Mouse (Mus musculus) R1 (cell line): Measurements from ENCODE around the gene Fbxw11.
"Not testable (repeated sequence)": the region's sequence is repeated elsewhere in the genome, so short reads cannot be mapped to it uniquely, and the experiment has no call there.

Source experiments
- DNase-seq: peaks from one replicate; pipeline ENCODE4 v3.0.0-alpha.2; 2018; ENCODE audit warnings: low read depth, low spot score

Gene Fbxw11

DNA sequence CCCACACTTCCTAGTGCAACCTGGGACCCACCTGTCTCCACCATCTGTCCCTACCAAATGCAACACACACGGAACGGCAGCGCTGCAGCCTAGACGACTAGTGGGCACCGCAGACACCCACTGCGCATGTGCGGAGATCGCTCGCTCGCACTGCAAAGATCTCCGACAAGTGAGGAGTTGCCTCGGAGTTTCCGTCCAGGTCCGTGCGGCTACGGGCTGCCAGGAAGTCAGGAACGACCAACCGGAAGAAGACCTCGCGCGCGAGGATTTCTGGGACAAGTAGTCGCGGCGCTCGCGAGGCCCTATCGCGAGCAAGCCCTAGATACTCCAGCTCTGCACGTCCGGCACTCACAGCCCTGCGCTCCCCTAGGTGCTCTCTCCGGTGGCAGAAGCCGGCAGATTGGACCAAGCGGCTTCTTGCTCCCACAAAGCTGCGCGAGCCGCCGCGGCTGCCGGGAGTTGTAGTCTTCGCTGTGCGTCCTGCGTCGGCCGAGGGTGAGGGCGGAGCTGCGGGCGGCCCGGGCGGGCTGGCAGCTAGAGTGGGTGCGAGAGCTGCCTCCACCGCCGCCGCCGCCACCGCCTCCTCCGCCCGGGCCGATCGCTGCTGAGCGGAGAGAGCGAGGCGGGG, at the start of gene Fbxw11:
TSS of gene Fbxw11 (plus strand) at position 476 of the 628 bp plus-strand sequence.
- DNase-seq = peak; percentile 99

DNA sequence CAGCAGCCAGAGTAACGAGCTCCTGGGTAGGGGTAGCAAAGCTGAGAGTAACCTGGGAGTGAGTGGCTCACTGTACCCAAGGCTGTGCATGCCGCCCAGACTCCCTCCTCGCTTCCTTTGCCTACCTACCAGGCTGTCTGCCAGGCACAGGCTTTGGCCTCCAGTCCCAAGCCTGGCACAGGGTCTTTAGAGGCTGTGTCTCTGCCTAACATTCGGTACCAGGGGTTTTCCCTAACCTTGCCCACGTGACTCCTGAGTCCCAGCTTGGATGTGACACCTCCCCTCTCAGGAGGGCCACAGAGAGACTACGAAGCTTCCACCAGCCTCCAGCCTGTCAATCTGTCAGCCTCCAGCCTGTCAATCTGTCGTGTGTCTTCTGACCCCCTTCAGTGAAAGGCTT, 49.4 kb upstream of the Fbxw11 start:
- DNase-seq = no peak

DNA sequence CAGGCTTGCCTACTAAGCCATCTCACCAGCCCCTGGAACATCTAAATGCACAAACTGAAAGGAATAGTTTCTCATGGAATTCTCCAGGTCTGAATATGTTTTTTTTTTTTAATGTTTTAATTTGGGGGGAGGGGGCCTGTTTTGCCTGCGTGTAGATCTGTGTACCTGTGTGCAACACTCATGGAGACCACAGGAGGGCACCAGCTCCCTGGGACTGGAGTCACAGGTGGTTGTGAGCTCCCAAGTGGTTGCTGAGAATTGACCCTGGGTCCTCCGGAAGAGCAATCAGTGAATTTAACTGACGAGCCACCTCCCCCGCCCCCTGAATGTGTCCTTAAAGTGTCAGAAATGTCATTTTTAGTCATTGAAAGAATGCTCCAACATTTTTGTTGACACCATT, 48.4 kb upstream of the Fbxw11 start:
- DNase-seq = peak; percentile 50

DNA sequence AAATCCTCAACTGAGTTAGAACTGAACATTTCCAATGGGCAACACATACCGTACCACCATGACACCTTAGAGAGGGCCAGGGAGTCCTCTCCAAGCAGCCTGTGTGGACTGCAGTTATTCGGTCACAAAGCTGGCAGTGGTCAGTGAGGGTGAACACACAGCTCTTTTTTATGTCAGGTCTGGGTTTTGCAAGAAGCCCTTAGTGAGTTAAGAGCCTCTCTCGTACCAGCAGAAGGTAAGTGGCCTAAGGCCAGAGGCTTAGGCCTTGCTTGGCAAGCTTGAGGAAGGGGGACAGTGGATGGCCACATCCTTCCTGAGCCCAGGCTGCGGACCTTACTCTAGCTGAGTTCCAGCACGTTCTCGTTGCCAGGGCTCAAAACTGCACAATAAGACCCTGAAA, 42.2 kb upstream of the Fbxw11 start:
- no peak for DNase-seq

DNA sequence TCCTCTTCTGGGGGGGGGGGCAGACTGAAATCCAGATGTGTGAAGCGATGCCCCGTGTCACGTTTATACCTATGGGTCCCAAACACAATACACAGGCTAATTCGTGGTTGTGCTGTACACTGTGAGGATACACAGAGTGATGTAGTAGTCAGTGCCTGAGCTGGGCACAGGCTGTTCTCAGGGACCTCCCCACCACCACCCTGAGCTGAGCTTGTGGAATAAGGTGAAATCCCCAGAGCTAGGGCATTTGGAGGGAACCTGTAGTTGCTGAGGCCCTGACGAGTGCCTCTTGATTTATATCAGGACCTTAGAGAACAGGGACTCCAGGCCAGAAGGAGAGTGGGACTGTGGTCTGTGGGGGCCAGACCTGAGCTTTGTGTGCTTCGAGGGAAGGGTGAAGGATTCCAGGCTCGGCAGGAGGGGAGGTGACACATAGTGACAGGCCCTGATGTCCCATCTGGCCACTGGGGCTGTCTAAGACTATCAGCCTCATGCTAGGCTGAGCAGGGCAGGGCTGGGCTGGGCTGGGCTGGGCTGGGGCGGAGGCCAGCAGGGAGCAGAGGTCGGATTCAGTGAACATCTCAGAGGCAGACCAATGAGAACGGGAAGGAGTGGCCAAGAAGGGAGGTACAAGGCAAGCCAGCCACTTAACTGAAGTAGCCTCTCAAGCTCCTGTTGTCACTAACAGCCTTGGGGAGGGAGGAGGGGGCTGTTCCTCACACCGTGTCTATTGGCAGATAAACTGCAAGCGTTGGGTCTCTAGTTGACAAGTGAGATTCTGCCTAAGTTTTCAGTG, 40.8 kb upstream of the Fbxw11 start:
- peak; percentile 73 for DNase-seq

DNA sequence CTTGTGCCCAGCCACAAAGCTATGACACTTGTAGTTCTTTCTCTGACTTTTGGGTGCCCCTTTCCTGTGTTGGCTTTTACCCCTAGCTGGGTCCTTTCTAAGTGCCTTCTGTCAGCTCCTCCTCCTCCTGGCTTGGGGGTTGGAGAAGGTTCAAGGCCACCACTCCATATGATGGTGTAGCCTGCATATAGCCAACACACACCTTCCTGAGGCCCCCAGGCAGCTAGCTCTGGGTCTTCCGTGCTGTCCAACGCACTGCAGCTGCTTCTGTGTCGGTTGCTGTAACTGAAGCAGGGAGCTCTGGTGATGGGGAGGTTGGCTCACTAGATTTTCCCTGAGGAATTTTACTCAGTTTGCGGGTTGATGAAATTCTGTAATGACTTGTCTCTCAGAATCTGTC, 37.9 kb upstream of the Fbxw11 start:
- no peak for DNase-seq

DNA sequence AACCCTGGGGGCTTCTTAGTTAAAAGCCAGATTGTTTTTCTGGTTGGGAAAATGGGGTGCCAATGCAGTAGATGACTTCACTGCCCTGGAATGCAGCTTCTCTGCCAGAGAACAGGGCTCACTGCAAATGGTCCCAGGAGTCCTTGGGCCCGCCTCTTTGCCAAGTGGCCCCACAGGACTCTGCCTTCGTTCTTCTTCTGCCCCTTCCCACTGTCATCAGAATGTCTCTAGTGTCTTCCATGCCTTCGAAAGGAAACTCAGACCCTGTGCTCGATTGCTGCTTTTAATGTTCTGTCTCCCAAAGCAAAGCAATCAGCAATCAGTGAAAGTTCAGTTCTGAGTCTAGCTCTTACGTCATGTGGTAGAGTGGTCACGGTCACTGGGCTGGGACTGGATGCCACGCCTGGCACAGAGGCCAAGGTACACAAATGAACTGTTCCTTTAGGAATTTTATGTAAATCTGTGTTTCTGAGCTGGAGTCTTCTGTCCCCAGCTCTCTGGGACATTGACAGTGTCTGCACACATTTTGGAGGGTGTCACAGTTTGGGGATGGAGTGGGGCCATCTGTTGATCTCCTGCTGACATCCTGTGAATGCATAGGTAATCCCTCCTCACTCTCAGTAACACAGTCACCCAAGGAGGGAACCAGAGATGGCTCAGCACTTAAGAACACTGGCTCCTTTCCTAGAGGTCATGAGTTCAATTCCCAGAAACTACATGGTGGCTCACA, 37.2 kb upstream of the Fbxw11 start:
- DNase-seq = no peak

DNA sequence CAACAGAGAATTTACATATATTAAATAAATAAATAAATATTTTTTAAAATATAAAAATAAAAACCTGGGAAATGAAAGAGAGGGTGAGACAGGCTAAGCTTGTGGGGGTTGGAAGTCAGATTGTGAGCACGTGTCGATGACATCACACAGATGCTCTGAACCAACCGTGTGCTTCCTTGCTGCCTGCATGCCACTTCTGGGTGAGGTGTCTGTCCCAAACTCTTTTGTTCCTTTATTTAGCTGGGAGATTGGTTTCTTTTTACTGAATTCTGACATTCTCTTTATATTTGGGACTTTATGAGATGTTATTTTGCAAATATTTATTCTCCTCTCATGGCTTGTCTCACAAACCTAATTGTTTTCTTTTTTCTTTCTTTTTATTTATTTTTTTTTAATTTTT, 36.6 kb upstream of the Fbxw11 start:
- DNase-seq = no peak

DNA sequence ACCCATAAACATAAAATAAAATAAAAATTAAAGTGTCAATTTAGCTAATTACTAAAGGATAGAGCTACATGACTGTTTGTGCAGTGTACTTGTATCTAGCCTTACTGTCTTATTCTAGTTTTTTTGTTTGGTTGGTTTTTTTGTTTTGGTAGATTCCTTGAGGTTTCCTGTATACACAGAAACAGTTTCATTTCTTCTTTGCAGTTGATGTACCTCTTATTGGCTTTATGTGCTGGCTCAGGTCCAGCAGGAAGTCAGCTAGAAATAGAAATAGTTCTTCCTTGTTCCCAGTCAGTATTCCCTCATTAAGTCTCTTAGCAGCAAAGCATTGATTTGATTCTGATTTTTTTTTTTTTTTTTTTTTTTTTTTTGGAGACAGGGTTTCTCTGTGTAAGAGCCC, 35.2 kb upstream of the Fbxw11 start:
- DNase-seq = no peak

DNA sequence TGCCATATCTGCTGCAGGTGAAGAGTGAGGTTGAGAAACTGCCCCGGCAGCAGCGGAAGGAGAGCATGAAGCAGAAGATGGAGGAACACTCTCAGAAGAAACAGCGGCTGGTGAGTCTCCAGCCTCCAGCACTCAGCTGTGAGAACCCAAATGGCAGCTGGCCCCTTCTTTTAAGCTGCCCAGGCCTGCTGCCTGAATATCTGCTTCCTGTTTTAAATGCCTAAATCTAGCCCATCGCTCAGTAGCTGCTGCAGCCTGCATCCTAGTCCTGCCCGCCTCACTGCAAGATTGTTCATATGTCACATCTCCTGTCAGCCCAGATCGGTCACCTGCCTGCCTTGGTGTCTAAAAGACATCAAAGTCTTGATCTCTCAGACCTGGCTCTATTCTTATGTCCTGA, 31.9 kb upstream of the Fbxw11 start:
- no peak for DNase-seq

DNA sequence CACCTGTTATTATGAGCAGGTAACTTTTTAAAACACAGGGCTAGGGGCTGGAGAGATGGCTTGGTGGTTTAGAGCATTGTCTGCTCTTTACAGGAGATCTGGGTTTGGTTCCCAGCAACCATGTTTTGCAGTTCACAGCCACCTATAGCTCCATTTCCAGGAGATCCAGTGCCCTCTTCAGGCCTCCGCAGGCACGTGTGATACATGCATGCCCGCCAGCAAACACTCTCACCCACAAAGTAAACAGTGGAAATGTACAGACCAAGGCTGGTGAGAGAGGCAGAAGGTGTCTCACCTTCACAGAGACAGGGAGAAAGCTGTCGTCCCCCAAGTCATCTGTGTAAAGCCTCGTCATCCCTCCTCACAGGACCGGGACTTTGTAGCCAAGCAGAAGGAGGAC, 30.2 kb upstream of the Fbxw11 start:
- DNase-seq = no peak

DNA sequence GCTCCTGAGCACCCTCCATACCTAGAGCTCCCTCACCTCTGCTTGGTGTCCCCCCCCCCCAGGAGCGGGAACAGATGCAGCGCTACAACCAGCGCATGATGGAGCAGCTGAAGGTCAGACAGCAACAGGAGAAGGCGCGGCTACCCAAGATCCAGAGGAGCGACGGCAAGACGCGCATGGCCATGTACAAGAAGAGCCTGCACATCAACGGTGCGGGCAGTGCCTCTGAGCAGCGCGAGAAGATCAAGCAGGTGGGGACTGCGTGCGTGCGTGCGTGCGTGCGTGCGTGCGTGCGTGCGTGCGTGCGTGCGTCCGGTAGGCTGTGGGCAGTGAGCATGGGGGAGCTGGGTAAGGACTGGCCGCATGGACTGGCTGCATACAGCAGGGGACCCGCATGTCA, 28.1 kb upstream of the Fbxw11 start:
- peak; percentile 75 for DNase-seq

DNA sequence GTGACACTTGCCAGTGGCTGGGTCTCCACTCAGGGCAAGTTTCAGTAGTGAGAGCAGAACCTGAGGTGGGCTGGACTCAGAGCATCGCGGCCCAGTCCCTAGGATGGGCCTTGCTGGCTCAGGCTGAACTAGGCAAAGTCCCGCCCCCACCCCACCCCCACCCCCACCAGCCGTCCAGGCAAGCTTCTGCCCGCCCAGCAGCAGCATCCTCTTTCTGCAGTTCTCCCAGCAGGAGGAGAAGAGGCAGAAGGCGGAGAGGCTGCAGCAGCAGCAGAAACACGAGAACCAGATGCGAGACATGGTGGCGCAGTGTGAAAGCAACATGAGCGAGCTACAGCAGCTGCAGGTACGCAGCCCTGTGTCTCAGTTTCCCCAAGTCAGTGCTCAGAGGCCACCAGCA, 27.0 kb upstream of the Fbxw11 start:
- DNase-seq = peak; percentile 48

DNA sequence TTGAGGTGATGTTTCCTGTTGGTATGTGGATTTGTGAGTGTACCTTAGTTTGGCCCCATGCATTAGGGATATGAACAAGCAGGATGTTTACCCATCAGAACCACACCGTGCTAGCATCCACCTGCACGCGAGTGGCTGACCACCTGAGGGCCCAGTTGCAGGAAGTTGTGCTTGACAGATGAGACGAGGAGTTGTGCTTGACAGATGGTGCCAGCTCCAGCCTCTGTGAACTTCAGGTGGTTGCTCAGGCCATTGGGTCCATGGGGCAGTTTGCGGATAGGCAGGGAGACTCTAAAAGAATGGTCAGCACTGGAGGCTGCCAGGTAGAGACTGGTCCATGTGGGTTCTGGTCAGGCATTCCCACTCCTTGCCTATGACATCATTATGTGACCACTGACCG, 26.4 kb upstream of the Fbxw11 start:
- no peak for DNase-seq

DNA sequence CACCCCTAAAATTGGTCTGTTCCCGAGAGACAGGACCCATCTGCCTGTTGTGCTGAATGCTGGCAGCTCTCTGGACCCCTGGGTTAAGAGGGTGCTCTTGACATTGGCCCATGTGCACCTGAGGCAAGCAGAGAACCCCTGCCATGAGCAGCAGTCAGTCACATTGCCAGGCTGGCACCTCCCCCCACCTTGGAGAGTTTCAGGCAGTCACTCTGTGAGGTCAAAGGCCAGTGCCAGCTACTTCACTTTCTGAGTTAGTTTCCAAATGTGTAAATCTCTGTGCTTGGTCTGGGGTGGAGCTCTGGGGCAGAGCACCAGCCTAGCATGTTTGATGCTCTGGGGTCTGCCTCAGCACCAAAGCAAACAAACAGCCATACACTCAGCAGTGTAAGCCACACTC, 24.5 kb upstream of the Fbxw11 start:
- no peak for DNase-seq

DNA sequence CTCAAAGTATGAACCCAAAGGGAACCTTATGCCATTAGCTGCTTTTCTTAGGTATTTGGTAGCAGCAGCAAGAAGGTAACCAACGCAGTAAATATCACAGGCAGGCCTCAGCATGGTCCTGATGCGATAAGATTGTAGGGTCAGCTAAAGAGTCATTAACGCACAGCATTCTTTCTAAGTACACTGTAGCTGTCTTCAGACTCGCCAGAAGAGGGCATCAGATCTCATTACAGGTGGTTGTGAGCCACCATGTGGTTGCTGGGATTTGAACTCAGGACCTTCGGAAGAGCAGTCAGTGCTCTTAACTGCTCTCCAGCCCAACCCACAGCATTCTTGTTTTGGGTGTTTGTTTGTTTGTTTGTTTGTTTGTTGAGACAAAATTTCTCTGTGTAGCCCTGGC, 23.9 kb upstream of the Fbxw11 start:
- DNase-seq = not testable (repeated sequence)

DNA sequence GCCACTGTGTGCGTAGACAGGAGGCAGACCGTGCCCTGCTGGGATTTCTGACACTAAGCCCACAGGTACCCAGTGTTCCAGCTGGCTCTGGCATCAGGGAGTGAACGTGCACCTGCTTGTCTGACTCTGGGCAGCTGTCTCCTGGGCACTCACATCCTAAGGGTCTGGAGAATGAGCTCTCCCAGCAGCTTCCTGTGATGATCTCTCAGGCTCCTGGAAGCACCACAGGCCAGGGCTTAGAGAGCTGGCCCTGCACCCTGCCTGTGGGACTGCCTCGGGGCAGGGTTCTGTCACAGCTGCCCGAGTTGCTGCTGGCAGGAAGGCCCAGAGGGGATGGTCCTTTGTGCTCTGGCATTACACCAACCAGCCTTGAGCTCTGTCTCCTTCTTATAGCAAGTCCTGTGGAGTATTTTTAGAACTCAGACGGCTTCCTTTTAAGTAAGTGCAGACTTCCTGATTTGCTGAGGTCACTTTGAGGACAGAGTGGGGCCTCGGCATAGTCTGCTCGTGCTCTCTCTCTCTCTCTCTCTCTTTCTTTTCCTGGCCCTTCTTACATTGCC, 23.2 kb upstream of the Fbxw11 start:
- DNase-seq = no peak

DNA sequence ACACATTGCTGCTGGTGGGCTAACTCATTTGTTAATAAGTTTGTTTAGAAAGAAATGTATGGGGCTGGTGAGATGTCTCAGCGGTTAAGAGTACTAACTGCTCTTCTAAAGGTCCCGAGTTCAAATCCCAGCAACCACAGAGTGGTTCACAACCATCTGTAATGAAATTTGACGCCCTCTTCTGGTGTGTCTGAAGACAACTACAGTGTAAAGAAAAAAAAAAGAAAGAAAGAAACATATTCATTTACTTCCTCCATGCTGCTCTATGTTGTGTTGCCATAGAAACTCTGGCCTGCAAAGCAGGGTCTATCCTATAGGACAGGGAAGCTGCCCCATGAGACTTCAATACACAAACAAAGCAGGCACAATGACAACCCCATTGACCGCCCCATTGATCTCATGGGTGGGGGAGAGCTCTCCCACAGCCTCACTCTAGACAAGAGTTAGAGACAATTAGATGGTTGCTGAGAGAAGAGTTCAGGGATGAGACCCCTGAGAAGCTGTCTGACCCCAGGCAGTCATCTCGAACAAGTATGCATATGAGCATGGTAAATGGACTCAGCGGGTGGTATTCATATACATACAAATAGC, 22.6 kb upstream of the Fbxw11 start:
- DNase-seq = peak; percentile 22

DNA sequence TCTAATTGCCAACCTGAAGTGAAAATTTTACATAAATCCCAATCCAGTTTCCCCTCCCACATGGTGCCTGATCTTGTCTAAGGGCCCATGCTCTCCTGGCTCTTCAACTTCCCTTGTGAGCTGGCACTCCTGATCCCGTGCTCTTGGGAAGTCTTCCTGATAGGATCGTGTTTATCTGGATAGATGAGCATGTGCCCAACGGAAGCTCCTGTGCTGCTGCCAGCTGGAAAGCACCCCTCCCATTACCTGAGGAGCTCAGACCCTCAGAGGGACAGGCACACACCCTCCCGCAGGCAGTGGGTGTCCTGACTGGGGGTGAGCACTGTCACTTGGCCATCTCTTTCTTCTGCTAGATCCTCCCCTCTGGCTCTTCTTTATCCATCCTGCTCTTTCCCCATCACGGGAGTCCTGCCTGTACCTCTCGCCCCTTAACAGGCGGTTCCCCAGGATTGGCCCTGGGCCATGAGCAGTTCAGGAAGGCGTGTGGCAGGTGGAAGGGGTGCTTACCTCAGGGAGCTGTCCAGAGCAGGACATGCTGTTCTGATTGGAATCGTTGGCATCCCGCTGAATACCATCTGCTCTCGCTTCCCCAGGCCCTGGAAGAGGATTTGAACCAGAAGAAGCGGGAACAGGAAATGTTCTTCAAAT, 20.6 kb upstream of the Fbxw11 start:
- DNase-seq = no peak

DNA sequence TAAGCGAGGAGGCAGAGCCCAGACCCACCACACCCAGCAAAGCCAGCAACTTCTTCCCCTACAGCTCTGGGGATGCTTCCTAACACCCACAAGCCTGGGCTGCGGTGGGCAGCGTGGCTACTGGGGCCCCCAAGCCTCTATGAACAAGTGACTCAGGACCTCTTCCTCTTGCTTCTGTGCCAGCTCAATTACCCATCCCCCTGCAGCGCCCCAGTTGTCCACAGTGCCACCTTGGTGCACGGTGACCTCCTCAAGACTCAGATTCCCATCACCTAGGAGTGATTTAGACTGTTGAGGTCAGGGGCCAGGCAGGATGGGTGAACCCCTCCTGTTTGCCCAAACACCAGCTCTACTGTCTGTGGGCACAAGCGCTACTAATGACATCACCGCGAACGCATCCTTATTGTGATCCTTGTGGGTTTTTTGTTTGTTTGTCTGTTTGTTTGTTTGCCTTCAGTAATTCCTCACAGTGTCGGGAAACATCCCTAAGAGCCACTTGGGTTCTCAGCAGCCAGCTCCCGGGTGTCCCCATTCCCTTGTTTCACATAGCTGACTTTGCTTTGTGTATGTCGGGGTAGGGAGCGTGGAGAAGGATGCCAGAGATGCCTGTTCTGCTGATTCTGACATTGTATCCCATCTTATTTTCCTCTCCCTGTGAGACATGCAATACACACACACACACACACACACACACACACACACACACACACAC, 19.9 kb upstream of the Fbxw11 start:
- DNase-seq = no peak

DNA sequence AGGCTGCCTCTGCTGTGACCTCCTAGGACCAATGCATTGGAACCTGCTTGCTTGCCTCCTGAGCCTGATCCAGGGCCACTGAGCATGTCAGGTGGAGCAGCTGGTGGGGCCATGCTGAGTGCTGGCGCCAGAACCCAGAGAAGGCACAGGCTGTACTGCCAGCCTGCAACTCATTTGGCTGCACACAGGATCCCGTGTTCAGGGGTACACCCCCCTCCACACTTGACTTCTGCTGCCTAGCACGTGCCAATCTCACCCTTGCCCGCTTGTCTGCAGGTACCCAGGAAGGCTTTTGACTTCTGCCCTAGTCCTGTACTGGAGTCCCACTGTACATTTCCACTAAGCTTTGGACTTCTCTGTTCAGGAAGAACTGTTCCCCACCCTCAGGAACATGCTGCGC, 19.3 kb upstream of the Fbxw11 start:
- no peak for DNase-seq
